Mouse (Mus musculus): ENCODE results near the gene Slc5a10.

Gene Slc5a10

GRCm38 (mm10) chr11:61626509-61626908 lies 94.1 kb downstream of the Slc5a10 start:
- intact Hi-C loops (cut with DNase I): no loop called here

- intact Hi-C loops (cut with DNase I): no loop called here
These were observed 95.5 kb downstream of the Slc5a10 start for GRCm38 (mm10) chr11:61625136-61625535.

Data from adrenal gland (tissue).